Mouse (Mus musculus): ENCODE results near the gene Edil3. TPM values are rescaled to one million over a fixed set of nuclear protein-coding genes. Genes with fewer than 3 reads are reported as not detected.
"Not testable (repeated sequence)": the region's sequence is repeated elsewhere in the genome, so short reads cannot be mapped to it uniquely, and the experiment has no call there.

The Edil3 gene
- total RNA-seq, 1 experiment from 2014 or later: 2.6 TPM

DNA sequence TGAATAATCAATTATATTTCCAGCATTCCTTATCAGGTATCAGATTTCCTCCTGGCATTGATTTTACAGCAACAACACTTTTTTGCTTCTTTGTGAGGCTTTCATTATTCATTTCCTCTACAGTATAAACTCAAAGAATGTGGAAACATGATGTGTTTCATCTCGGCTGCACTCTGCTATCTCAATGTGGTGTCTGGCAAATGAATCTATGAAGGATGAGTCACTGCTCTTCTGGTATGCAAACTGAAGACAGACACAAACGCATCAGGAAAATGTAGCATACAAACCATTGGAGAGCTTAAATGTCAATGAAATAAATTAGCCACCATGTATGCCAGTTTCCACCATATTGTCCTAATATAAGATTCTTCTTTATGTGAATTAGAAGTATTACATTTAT is 117.3 kb downstream of the Edil3 start:
- no peak for DNase-seq

DNA sequence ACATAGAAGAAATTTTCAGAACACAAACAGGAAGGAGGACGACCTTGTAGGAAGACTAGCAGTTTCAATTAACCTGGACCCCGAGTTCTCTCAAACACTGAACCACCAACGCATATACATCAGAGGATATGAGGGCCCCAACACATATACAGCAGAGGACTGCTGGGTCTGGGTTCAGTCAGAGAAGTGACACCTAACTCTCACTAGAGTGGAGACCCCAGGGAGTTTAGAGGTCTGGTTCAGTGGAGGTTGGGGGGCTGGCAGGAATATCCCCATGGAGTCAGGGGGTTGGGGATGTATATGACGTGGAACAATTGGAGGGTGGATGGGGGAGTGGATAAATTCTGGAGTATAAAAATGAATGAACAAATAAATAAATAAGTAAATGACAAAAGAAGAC is 151.1 kb downstream of the Edil3 start:
- DNase-seq: no peak

DNA sequence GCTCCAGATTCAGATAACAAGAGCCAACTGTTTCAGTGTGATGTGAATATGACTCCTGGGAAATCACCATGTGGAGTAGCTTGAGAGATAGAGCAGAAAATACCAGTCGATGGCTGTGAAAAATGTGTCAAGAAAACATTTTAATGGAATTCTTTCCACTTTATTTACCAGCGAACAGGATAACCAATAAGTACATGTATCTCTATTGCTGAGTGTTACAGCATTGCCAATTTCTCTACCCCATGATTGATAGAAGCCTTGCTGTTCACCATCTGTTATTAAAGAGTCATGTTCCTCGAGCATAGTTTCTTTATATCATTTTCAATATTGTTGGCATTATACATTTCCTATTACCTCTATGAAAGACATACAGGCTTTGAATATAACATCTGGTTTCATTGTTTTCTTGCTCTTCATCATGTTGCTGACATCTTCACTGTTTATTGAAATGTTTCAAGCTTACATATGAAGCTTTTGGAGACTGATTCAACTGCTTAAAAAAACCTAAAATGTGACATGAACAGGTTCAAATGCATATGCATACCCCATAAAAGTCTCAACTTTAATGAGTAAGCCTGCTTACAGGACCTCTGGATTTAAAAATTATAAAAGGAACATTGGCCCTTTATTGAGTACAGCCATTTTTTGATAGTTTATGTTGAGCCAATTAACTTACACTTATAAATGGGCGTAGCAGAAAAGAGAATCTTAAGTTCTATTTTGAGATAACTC is 186.6 kb downstream of the Edil3 start:
- no peak for DNase-seq

DNA sequence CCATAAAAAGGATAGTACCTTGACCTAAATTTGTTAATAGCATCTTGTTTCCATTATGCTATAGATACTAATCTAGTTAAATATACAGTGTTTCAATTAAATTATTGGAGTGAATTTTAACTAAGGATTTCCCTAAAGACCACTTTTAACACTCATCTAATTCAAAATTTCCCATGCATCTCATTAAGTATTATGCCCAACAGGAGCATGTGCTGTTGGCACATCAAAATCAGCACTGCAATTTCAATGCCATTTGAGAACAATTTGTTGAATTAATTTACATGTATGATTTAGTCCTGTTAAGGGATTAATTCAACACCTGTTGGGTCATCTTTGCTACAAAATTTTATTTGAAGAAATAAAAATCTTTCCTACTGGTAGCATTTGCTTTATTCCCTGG is 191.2 kb downstream of the Edil3 start:
- DNase-seq: no peak

DNA sequence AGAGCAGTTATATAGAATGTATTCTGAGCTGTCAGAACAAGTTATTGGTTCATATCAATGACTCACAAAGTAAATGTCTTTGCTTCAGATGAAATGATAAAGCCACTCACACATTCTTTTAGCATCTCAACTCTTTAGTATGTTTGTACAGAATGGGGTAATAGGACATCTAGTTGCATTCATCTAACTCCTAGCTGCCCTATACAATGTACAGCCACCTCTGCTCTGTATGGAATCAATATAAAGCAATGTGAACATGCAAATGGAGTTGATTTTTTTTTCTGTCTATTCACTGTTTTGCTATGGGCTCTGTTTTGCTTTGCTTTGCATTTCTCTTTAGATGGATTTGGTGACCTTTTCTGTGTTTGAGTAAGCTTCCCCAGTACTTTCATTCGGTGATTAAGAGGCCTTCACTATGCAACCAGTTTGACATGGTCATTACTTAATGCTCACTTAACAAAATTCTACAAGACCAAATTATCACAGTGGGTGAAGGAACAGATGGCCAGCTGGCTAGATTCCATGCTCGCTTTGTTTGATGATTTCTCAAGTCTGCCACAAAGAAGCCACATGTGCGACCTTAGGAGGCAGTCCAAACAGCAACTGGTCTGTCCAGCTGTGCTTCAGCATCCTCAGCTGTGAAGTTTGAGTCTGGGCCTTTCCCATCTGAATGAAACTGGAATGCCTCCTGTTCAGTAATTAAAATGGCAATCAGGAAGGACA is 208.7 kb downstream of the Edil3 start:
- no peak for DNase-seq

DNA sequence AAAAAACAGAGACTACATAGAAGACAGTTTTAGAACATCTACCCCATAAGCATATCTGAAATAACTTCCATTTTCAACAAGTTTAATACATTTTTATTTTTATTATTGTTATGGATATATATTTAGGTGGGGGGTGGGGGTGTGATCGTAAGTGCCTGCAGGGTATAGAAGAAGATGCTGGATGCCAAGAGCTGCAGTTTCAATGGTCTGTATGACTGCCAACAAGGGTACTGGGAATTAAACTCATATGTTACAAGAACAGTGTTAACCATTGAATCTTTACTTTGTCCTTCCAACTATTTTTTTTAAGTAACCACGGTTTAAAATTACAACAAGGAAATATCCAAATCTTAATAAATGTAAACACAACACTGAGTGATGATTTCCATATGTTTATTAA is 214.4 kb downstream of the Edil3 start:
- no peak for DNase-seq

DNA sequence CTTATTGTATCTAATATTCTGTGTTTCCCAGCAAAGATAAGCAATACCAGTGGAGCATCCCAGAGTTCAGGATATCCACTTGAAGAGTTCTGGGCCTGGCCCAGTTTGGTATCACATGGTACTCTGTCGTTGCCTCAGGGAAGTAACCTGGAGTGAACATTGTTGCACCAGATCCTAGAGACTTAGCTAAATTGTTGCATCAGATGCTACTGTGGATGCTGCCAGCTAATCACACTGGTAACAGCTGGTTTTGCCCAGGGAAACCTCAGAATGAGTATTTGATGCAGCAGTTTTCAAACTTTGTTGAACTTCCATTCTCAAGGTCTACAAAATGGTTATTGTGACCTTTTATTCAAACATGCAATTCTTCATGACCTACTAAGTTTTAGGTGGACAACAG is 220.2 kb downstream of the Edil3 start:
- no peak for DNase-seq

DNA sequence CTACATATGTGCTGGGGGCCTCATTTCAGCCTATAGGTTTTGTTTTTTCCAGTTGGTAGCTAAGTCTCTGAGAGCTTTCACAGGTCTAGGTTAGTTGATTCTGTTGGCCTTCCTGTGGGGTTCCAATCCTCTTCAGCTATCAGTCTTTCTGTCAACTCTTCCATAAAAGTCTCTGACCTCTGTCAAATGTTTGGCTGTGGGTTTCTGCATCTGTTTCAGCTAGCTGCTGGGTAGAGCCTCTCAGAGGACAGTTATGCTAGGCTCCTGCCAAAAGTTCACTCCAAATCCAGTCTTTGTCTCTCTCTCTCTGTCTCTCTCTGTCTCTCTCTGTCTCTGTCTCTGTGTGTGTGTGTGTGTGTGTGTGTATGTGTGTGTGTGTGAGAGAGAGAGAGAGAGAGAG is 248.9 kb downstream of the Edil3 start:
- not testable (repeated sequence) for DNase-seq

DNA sequence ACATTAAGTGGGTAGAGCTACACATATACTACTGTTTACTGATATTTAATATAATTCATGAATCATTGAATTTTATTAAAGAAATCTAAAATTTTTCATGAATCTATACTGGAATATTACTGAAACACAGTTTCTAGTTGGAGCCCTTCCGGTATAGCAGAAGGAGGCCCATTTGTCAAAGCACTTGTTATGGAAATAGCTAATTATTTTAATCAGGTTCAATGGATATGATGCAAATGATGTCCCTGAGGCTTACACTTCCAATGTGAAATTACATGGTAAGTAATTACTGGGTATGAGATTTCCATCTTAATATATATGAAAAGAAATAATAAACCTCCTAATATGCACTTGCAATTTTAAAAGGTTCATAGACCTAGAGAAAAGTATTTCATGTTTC is 254.9 kb downstream of the Edil3 start:
- no peak for DNase-seq

DNA sequence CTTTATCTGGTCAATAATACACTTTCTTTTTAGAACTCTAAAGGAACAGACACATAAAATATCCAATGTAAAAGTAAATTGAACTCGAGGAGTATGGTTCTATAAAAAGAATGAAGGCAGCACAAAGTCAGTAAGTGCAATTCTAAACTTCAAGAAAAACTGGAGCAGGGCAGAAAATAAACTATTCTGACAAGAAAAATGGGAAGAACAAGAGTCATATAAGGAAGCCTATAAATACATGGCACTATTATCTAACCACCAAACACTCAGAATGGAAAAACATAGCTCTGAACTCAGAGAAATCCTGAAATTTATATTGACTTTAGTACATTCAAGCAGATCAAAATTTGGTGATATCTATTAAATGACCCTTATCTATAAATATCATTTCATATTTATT is 284.6 kb downstream of the Edil3 start:
- DNase-seq: no peak

DNA sequence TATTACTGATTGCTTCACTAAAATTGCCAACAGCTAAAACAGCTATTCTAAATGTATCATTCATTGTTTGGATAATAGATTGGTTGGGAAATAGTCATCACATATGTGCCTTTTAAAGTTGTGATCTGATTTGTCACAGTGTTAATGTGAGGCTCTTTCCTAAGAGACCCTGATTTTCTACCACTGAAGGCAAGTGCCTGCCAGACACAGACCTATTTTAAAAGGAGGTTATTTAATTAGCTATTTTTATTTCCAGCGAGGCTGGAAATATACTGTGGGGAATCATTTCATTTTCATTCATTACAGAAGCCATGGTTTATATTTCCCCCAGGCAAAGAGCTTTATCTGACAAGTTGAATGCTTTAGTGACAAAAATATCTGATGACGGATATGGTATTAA is 296.3 kb downstream of the Edil3 start:
- no peak for DNase-seq

DNA sequence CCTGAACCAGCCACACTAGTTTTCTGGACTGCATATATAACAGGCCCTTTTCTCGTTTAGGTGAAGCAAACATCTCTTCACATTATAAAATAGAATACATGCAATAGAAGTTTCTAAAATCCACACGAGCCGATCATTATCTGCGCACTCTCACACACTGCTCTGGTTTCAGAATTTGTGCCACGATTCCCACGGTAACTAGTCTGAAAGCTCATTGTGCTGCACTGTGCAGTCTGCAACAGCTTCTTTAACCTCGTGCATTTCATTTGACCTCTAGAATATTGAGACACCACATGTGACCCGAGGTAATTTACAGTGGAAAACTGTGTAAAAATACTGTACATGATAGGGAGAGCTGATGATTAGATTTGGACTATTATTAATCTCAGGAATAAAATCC is 298.5 kb downstream of the Edil3 start:
- DNase-seq: no peak

DNA sequence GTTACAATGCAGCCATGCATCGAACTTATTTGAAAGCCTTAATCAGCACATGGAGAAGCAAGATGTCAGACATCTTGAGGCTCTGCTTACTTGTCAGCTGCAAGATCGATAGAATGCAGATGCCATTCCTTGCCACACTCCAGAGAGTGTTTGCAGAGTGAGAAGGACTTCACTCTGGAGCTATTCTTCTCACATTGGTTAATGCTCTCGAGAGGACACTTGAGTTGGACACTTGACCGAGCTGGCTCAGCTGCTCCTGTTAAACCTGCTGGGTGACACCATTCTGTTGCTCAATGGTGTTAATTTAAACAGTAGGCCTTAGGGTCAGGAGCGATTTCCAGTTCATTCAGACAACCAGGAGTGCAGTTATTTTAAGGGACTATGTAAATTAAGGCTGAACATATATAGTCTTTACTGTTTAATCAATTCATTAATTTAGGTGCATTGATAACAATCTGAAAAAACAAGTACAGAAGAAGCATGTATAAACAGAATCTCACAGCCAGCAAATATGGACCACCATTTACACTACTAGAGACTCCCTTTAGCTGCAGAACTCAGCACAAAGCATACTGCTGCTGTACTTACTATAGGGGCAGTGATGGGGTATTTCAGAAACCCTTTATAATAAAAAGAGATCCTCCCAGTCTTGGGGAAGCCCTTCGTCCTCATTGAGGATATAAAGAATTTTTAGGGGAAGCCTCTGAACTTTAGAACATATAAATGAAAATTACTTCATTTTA is 301.4 kb downstream of the Edil3 start:
- DNase-seq: no peak

DNA sequence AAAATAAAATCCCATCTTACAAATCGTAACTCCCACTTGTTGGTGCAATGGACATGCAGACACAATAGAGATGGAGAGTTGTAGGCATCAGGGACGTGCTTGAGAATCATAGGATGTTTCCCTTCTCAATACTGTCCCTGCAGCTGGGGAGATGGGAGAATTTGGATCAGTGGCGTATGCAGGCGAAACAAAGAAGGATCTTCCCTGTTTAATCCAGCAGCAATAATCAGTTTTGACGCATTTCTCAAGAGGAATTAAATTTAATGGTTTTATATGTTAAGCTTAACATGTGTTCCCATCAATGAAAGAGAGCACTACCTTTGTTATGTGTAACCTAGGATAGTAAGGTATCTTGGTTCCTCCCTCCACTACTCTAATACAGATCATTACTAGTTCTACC is 302.1 kb downstream of the Edil3 start:
- DNase-seq: no peak

DNA sequence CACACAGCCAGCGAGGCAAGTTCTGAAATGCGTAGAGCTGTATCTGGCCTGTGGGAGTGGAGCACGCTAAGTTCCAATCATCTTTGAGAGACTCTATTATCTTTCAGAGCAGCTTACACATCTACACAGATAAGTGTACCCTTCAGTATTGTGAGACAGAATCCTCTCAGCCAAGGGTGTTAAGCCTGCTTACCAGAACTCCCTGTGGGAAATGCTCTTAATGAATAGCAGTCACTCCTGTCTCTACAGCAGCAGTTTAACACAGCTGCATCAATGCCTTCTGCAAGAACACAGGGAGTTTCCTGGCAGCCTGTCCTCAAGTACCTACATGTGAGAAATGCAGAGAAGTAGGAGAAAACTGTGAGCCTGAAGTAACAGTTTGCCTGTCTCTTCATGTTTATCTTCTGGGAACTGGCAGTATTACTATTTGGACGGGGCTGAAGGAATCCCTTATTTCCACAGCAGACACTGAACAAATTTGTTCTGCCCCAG is 324.8 kb downstream of the Edil3 start:
- no peak for DNase-seq

DNA sequence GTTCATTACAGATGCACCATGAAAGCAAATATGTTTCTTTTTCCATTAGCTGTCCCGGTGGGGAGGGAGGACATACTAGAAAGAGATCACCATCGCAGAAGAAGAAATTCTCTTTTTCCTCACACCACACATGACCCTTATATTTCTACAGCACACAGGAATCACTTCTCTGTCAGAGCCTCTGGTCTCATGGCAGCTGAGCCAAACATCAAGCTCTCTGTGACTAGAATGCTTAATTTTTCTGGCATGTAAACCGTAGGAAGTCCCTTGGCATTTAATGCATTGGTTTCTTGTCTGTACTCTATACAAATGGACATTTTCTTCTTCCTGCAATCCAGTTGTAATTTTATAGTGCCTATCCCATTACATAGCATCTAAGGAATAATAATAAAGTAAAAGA is 330.6 kb downstream of the Edil3 start:
- no peak for DNase-seq

DNA sequence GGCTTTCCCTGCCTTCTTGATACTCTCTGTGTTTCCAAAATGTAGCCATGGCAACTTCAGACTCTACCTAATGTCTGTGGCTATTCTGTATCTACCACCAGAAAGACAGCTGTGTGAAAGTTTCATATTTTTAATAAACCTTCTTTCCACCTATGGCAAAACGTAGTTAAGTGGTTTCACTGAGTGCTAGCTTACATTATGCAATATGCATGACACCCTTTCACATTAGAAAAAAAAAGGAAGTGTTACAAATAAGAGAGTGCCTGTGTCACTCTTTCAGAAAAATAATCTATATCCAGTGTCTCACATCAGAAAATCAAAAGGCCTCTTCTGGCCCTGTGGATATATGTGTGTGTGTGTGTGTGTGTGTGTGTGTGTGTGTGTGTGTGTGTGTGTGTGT is 346.7 kb downstream of the Edil3 start:
- no peak for DNase-seq

DNA sequence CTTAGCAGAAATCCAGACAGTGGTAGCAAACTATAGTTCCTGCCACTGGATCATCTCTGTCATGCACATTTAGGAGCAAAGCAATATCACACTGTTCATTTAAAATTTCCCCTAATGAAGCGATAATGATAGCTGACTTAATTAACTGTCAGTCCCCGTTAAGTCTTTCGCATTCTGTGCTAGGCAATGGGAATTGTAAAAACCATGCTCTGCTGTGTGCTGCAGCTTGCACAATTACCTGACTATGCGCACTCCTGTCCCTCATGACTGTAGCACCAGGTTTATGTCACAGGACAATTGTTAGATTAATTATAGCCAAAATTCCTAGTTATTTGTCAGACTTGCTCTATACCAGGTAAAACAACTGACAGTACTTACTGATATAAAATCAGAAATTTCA is 348.8 kb downstream of the Edil3 start:
- no peak for DNase-seq

DNA sequence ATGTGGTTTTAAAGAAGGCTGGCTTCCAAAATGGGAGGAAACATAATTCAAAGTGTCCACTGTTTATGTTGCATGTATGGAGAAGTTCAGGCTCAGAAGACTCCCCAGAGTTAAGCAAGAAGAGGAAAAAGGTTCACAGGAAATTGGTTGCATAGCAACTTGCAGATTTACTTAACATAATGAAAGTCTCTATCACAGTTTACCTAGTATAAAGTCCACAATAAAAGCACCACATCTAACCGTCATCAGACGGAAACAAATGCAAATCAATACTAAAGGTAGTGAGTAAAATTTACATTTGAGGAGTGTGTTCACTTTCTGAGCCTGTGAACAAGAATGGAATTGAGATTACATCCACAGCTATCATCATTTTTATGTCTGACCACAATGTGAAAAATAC is 353.9 kb downstream of the Edil3 start:
- DNase-seq: no peak

DNA sequence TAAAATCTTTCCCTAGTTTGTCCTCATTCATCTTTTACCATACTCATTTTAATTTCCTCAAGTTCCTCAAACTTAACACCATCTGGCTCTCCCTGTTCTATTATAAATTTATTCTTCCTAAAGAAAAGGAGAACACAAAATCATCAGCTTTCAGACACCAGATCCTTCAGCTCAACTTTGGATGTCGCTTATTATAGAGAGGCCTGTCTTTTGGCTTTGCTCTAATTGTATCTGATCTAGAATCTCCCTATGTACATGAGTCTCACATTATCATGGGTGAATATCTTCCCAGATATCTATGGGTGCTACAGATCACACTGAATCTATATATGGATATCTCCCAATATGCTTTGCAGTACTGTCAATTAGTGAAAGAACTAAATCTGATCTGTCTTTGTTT is 367.8 kb downstream of the Edil3 start:
- no peak for DNase-seq

DNA sequence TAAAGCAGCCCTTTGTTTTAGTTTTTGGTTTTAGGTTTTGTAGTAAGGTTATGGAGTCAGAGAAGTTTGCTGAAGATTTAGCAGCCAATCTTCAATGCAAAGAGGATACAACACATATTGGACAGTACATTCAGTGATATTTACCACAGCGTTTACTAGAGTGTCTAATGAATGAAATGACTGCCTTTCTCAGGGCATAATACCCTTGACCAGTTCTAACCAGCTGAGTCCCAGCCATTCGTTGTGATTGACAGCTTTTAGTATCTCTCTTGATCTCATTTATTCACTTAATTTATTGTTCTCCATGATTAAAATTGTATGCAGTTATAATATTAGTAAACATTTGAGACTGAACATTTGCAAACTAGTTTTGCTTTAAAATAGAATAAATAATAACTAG is 375.7 kb downstream of the Edil3 start:
- no peak for DNase-seq

DNA sequence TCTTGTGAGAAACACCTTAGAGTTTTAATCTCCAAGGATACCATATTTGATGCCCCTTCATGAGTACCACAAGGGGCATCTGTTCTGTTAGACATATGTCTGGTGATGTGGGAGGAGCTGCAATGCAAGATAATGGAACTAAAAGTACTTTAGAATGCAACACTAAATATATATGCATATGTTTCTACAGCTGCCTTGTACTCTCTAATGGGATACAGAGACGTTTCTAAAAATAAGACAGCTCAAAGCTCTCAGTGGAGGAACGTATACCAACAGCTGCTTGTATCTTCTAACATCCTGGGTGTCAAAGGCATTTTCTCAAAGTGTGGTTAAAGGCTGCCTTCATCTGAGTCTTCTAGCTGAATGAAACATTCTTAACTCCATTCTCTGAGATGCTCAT is 378.0 kb downstream of the Edil3 start:
- DNase-seq: no peak

DNA sequence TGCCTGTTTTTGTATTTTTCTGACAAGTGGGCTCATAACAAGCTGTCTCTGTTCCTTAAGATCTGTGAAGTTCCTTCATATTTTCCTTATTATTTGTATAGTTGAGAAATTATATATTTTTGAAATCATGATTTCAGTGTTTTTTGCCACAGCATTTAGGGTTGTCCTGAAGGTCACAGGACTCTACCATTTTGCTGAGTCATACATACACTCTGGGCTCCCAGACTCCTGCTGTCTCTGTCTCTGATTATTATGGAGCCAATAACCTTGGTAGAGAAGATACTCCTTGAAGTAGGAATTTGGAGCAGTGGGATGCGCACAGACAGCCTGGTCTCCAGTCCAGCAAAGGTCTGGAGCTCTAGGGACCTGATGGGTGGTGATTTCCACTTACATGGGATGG is 416.8 kb downstream of the Edil3 start:
- no peak for DNase-seq

Measured in adrenal gland, postnatal 14 days (tissue).